Mouse (Mus musculus) stomach, postnatal 0 days (tissue): ENCODE measurements around the gene Krt24.

Source experiments
- CTCF ChIP-seq: IDR thresholded peaks from 2 replicates; pipeline ENCODE4 v1.5.1; 2016; ENCODE audit warnings: antibody characterized with exemption, low read depth, mild to moderate bottlenecking, moderate library complexity
- EP300 ChIP-seq: optimal IDR thresholded peaks from 2 replicates; pipeline ENCODE3; 2016; ENCODE audit warnings: antibody characterized with exemption

DNA sequence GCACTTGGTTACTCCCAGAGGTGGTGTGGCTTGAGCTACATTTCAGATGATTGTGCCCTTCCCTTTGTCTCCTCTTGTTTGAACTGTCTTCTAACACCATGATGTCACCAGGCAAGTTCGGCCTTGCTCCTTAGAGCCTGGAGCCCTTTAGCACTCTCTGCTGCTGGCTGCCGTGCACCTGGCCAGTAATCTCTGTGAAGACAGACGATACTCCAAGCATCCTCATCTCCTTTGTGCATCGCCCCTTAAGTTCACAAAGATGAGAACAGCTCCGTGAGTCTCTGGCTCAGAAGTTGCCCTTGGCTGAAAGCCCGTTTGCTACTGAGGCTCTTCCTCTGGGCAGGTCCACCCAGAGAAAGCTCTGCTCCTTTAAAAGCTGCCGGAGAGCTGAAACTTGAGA is 8.3 kb downstream of the Krt24 start:
- TF ChIP-seq CTCF (no peak), EP300 (no peak)
